Mouse (Mus musculus) adrenal gland, postnatal 36 days (tissue): ENCODE results near the gene Morn4. TPM values are rescaled to one million over a fixed set of nuclear protein-coding genes. Genes with fewer than 3 reads are reported as not detected.
A peak's percentile ranks its signal among the peaks of the same experiment; 100 is the strongest.

Experiments
- DNase-seq, 2 experiments: peaks; one replicate each; pipeline ENCODE4 v3.0.0; 2021; ENCODE audit warnings: mixed read lengths in 1 of 2
- total RNA-seq, 2 experiments: library from RNA; stranded (reverse); gene quantifications; 2 replicates each; pipeline ENCODE4 v1.2.3; 2021

Gene Morn4
- total RNA-seq, 2 experiments from 2014 or later = 8.2 to 12.2 TPM

GRCm38 (mm10) chr19:42045269-42046102 is 40.7 kb downstream of the Morn4 start, which contains the start of gene Hoga1:
Gene Hoga1, plus strand, starts transcription at chr19:42045610.
- DNase-seq = peak; percentile 84 to 89

DNA sequence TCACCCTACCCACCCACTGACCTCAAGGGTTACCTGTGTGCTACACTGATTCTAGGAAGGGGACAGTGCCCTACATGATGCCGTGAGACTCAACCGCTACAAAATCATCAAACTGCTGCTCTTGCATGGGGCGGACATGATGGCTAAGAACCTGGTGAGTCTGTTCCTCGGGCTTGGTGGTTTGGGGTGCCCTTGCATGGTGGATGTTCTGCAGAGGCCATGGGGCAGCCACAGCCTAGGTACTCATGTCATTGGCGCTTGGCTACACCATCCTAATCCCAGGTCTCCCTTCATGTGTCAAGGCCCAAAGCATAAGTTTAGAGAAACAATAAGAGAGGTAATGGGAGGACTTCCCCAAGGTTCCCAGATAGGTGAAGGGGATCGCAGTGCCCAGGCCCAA is 42.2 kb downstream of the Morn4 start:
- DNase-seq = no peak

GRCm38 (mm10) chr19:42038310-42038709 is 47.8 kb downstream of the Morn4 start:
- no peak for DNase-seq

DNA sequence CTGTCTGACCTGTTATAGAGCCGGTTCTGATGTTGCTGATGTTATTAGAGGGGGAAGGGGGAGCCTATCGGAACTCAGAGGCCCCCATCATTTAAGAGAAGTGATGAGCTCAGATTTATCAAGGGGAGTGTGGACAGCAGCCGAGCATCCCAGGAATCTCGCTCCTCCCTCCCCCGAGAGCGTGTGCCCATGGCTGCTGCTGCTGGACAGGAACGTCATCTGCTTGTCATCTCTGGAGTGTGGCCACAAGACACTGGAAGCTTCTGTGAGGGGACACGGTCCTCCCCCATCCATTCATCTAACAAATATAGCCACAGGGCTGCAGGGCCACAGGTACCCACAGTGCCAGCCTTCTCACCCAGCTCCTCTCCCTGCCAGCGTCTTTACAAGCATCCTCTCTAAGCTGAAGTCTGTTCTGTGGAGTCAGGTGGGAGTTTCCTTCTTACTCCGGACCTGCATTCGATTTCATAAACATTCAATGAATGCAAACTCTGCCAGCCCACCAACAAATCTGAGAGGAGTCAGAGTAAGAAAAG is 48.9 kb downstream of the Morn4 start:
- no peak for DNase-seq

DNA sequence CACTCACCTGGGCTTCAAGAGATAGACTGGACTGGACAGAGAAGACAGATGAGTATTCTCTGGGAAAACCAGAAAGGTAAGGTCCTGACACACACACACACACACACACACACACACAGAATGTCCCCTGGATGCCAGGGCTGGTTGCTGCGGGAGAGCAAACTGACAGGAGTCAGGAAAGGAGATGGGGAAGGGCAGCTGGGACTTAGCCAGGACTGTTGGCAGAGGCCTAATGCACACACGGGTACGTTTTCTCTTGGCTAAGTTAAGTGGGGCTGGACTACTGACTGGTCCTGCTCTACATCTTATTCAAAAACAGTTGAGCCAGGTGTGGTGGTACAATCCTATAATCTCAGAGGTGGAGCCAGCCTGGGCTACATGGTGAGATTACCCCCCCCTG is 49.8 kb downstream of the Morn4 start:
- DNase-seq = no peak

DNA sequence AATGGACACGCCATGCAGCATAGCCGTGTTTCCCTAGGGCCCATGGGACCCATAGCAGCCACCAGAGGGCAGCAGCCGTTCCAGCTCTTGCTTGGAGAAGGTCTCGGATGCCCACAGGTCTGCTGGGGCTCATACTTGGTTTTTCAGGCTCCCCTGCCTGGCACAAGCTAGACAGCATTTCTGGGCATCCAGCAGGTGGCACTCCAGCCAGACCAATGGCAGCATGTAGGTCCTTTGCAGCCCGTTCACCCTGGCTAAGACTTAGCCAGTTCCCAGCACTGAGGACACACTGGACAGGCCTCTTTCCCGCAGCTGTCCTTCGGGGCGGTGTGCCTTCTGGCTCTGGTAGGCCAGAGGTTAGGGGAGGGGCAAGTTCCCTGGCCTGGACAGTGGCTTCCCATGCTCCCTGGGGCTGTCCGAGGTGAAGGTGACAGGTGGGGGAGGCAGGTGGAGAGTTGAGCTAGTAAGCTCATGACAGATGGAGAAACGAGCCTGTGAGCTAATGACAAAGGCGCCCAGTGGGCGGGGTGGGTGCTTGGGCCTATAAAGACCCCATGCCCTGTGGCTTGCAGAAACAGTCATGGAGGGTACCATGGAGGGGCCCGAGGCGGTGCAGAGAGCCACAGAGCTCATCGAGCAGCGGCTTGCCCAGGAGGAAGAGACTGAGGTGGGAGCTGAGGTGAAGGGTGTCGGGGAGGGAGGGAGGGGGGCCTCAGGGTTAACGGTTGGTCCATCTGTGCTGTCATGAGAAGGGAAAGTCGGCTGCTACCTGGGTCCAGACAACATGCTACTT is 50.5 kb downstream of the Morn4 start, which contains the start of gene Ankrd2:
Ankrd2 (plus strand) TSS at position 545 of the 793 bp plus-strand sequence.
- peak; percentile 89 to 92 for DNase-seq

- no peak for DNase-seq
These were observed 51.2 kb downstream of the Morn4 start for GRCm38 (mm10) chr19:42034881-42035455.

GRCm38 (mm10) chr19:42034146-42034775 is 51.9 kb downstream of the Morn4 start:
- DNase-seq = peak in 1 of 2 experiments; percentile 16

DNA sequence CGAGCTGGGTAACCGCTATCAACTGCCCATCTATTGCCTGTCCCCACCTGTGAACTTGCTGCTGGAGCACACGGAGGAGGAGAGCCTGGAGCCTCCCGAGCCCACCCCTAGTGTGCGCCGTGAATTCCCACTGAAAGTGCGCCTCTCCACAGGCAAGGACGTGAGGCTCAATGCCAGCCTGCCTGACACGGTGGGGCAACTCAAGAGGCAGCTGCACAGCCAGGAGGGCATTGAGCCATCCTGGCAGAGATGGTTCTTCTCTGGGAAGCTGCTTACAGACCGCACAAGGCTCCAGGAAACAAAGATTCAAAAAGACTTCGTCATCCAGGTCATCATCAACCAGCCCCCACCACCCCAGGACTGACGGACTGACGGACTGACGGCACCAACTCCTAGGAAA is 52.5 kb downstream of the Morn4 start:
- no peak for DNase-seq

- DNase-seq = no peak
These were observed 55.0 kb downstream of the Morn4 start for GRCm38 (mm10) chr19:42031112-42031511.

DNA sequence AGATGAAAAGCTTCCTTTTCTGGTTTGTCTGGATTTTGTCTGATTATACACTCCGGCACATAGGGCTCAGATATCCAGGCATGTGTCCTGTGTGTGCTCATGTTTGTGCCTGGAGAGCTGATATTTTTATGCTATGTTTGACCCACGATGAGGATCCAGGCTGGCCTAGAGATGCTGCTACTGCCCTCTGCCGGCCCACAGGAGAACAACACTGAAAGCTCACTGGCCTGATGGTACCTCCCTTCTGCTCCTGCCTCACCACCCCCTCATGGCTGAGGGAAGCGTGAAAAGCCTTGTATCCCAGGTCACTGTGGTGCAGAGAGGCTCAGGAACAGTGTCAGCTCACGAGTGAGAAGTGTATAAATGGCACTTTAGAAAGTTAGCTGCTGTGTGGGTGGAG is 60.0 kb downstream of the Morn4 start:
- DNase-seq = peak; percentile 87 to 88

Other genes with a start within 250 kb of the Morn4 start
- 1 to 10 TPM; 2.9 to 3.4 TPM for gene Frat2, start 238.2 kb downstream of the Morn4 start, total RNA-seq
- gene Rrp12, start 190.2 kb downstream of the Morn4 start, total RNA-seq = 10 to 100 TPM; 12.5 to 23.2 TPM
- gene Pgam1, start 174.4 kb downstream of the Morn4 start, total RNA-seq = 100 to 1,000 TPM; 791 to 814 TPM
- 10 to 100 TPM; 28.3 to 31.7 TPM for gene Exosc1, start 152.9 kb downstream of the Morn4 start, total RNA-seq
- gene Zdhhc16, start 152.9 kb downstream of the Morn4 start, total RNA-seq = 10 to 100 TPM; 30.1 to 30.9 TPM
- 10 to 100 TPM; 20.2 to 23.9 TPM for gene Mms19, start 105.2 kb downstream of the Morn4 start, total RNA-seq
- gene Ubtd1, start 104.6 kb downstream of the Morn4 start, total RNA-seq = 10 to 100 TPM; 17.1 to 17.5 TPM
- gene Ankrd2, start 50.4 kb downstream of the Morn4 start, total RNA-seq = under 1 TPM in 1 of 2 experiments, not detected in 1; 0.49 TPM
- gene Hoga1, start 40.7 kb downstream of the Morn4 start, total RNA-seq = 1 to 10 TPM; 4.3 to 6.7 TPM
- under 1 TPM; 0.30 to 0.33 TPM for gene 4933411K16Rik, start 34.1 kb downstream of the Morn4 start, total RNA-seq
- 10 to 100 TPM; 61.7 to 76.3 TPM for gene Pi4k2a, start 4.1 kb upstream of the Morn4 start, total RNA-seq
- 10 to 100 TPM; 86.6 to 91.5 TPM for gene Avpi1, start 42.7 kb upstream of the Morn4 start, total RNA-seq
- gene Marveld1, start 61.0 kb upstream of the Morn4 start, total RNA-seq = 10 to 100 TPM; 32.7 to 38.8 TPM
- 10 to 100 TPM; 49.3 to 50.4 TPM for gene Zfyve27, start 77.6 kb upstream of the Morn4 start, total RNA-seq
- gene Sfrp5, start 115.9 kb upstream of the Morn4 start, total RNA-seq = 1 to 10 TPM; 2.5 TPM
- gene Golga7b, start 161.2 kb upstream of the Morn4 start, total RNA-seq = 1 to 10 TPM; 1.1 to 1.5 TPM